Mouse (Mus musculus): ENCODE results near the gene Cd300lb.

Gene Cd300lb

GRCm38 (mm10) chr11:114884380-114885100 lies 49.6 kb downstream of the Cd300lb start:
- peak in 1 of 2 experiments; percentile 45 for DNase-seq (ENCODE audit: low read depth in 1 of 2, low spot score in 2 of 2)

DNA sequence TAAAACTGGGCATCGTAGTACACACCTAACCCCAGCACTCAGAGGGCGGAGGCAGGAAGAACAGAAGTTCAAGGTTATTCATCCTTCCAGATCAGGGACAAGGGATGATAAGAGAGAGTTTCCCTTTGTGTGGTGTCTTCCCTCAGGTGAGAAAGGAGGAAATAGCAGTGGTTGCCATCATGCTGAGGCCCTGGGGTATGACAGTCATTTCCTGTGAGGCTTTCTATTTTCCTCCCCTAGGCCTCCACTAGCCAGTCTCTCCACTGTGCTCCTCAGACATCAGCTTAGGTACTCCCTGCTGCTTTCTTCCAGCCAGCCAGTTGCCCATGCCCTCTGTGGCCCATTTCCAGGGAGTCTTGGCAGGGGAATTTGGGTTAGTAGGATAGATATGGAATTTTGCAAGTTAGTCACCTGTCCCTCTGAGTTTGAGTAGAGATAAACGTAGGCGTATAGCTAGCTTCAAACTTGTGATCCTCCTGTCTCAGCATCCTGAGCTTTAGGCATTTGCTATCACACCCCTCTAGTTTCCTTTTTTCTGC lies 50.9 kb downstream of the Cd300lb start:
- DNase-seq (ENCODE audit: low read depth in 1 of 2, low spot score in 2 of 2): no peak

GRCm38 (mm10) chr11:114880589-114880988 lies 53.6 kb downstream of the Cd300lb start:
- DNase-seq (ENCODE audit: low read depth in 1 of 2, low spot score in 2 of 2): no peak

DNA sequence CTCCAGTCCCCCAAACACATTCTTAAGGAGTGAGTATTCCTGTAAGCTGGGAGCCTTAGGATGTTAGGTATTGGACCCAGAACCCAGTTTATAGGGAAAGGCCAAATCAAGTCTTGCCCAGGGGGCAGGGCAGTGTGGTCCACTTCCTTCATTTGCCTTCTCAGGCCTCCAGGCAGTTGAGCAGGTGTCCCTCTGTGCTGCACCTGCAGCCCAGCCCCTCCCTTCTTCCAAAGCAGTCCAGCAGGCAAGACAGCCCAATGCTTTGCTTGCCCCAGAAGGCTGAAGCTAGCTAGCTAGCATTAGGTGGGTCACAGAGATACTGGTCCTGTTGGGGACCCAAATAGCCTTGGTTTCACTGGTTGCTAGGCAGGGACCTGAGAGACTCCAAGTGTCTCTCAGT lies 54.0 kb downstream of the Cd300lb start:
- no peak for DNase-seq (ENCODE audit: low read depth in 1 of 2, low spot score in 2 of 2)

- peak; percentile 76 to 86 for DNase-seq (ENCODE audit: low read depth in 1 of 2, low spot score in 2 of 2)
These were observed 54.5 kb downstream of the Cd300lb start for GRCm38 (mm10) chr11:114879666-114880065.

- no peak for DNase-seq (ENCODE audit: low read depth in 1 of 2, low spot score in 2 of 2)
These were observed 57.0 kb downstream of the Cd300lb start for GRCm38 (mm10) chr11:114877145-114877544.

DNA sequence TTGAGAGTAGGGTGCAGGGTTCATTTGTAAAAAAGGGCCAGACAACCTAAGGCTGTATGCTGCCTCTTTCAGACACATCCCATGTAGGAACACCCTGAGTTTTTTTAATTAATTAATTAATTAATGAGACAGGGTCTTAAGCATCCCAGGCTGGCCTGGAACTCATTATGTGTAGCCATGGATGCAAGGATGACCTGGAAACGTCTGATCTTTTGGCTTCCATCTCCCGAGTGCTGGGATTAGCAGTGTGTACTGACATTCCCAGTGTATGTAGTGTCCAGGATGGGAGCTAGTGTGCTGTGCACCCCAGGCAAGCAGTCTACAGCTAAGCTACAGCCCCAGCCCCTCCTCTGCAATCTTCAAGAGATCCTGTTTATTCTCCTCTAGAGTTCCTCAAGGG lies 57.6 kb downstream of the Cd300lb start:
- DNase-seq (ENCODE audit: low read depth in 1 of 2, low spot score in 2 of 2): no peak

DNA sequence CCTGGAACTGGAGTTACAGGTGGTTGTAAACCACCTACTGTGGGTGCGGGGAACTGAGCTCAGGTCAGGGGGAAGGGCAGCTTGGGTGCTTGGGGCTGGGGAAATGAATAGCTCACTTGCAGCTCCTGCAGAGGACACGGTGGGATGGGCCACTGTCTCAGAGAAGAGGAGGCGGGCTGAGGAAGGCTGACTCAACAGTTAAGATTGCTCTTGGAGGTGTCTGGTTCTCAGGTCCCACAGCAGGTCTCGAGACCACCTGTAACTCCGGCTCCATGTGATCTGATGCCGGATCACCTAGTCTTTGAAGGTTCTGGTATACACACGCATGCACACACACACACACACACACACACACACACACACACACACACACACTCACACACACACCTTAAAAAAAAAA lies 58.0 kb downstream of the Cd300lb start:
- DNase-seq (ENCODE audit: low read depth in 1 of 2, low spot score in 2 of 2): no peak

DNA sequence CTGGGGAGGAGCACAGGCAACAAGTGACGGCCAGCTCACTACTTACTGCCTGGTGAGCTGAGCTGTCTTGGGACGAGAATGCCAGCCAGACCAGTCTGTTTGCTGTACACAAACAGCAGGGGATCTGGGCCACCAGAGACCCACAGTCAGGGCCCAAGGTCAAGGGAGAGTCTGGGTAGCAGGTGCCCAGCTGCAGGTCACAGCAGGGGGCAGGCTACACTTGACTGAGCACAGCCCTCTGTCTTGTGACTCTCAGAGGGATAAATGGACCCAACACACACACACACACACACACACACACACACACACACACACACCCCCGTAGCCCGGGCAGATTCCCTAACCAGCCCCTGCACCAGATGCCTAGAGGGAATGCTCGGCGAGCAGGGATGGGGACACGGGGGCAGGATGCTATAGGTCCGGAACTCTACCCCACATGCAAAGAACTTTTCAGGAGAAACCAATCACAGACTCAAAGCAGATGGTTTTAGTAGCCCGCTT lies 58.8 kb downstream of the Cd300lb start:
- DNase-seq (ENCODE audit: low read depth in 1 of 2, low spot score in 2 of 2): no peak

DNA sequence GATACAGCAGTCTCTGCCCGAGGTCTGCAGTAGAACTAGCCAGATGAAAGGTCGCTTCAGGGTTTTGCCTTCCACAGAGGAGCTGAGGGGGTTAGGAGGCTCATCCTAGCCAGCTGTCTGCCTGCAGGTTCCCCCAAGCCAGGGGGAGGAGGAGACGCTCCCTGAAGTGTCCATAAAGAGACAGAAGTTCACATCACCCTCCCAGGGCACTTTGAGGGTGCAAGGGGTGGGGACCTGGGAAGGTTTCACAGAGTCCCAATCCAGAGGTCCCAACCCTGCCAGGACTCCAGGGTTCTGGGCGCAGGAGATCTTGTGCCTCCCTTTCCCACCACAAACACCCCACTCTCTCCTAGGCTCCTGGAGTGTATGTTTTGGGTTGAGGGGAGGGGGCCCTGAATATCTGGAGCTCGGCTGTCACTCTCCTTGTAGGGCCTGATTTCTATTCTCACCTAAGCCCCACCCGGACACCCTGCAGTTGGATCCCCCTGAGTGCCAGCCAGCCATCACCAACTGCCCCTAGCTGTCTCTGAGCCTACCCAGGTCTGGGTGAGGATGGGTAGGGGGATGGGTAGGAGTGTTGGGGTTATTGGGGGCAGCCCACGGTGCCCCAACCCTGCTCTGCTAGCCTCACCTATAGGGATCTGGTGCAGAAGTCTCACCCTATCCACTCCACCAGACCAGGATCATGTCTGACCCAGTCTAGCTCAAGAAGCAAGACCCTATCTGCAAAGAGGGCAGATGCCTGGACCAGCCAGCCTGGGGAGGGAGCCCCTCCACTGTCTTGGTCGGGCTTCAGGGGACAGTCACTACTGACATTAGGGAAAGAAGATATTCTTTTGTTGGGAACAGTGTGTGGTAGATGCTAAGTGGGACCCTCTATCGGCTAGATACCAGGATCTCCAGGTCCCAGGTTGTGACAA lies 59.7 kb downstream of the Cd300lb start:
- no peak for DNase-seq (ENCODE audit: low read depth in 1 of 2, low spot score in 2 of 2)

DNA sequence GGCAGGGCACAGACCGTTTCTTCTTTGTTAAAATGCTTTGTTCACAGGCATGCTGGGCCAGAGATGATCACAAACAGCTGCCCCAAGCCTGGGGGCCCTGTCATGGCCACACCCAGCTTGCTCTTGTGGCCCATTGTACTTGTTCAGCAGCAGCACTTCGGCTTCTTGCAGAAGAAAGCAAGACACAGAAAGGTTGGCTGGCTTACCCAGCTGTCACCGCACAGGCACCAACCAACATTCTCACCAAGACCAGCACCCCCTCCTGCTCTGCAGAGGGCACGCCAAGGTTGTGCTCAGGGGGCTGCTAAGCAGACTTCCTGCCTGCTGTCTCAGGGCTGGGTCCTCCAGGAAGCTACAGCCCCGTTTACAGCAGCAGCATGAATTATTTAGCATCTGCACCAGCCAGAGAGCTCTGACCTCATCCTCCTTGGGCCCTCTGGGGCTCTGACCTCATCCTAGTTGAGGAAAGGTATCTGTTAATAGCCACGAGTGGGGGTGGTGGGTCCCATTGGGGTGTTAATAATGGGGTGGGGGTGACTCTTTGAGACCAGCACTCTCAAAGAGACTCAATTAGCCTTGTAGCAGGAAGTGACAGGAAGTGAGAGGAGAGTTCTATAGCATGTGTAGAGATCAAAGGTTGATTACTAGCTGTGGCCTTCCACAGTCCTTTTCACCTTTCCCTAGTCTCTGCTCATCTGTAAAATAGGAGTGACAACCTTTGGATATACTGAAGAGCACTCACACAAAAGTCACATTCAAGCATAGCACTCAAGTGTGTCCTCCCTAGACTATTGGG lies 61.0 kb downstream of the Cd300lb start:
- no peak for DNase-seq (ENCODE audit: low read depth in 1 of 2, low spot score in 2 of 2)
